Mouse (Mus musculus) stomach, embryonic 15.5 days (tissue): ENCODE measurements around the gene Ppp3ca. TPM values are rescaled to one million over a fixed set of nuclear protein-coding genes. Genes with fewer than 3 reads are reported as not detected.

ENCODE experiments used
- ATAC-seq: fragments of 200-750 bp; cut with Nextera tagmentation; 2 replicates; pipeline ENCODE4 v1.8.0; 2017; ENCODE audit warnings: low read depth, moderate number of reproducible peaks, moderate TSS enrichment; ENCODE audit not compliant: insufficient read depth, low FRiP score
- H3K27ac ChIP-seq: fragments of 300-500 bp; sonication (generic); 2 replicates; pipeline ENCODE4 v1.5.1; 2015; ENCODE audit warnings: mild to moderate bottlenecking, inconsistent platforms
- H3K27me3 ChIP-seq: fragments of 300-500 bp; sonication (generic); replicated peaks from 2 replicates; pipeline ENCODE4 v1.6.1; 2015; ENCODE audit warnings: inconsistent platforms
- H3K36me3 ChIP-seq: fragments of 300-500 bp; sonication (generic); 2 replicates; pipeline ENCODE4 v1.6.1; 2015; ENCODE audit warnings: inconsistent platforms
- H3K4me1 ChIP-seq: fragments of 300-500 bp; sonication (generic); 2 replicates; pipeline ENCODE4 v1.6.1; 2015; ENCODE audit warnings: inconsistent platforms
- H3K4me2 ChIP-seq: fragments of 300-500 bp; sonication (generic); 2 replicates; pipeline ENCODE4 v1.6.1; 2015; ENCODE audit warnings: mild to moderate bottlenecking, inconsistent platforms
- H3K4me3 ChIP-seq: fragments of 300-500 bp; sonication (generic); replicated peaks from 2 replicates; pipeline ENCODE4 v1.5.1; 2015; ENCODE audit warnings: inconsistent platforms
- H3K9ac ChIP-seq: fragments of 300-500 bp; sonication (generic); 2 replicates; pipeline ENCODE4 v1.6.1; 2015; ENCODE audit warnings: inconsistent platforms
- H3K9me3 ChIP-seq: fragments of 300-500 bp; sonication (generic); 2 replicates; pipeline ENCODE4 v1.6.1; 2016; ENCODE audit warnings: inconsistent platforms
- WGBS: fragments of 180-500 bp; shearing (Covaris S2); methylation state at CpG from one replicate; pipeline ENCODE4 v1.1.7; 2015; 5-methylcytosine and 5-hydroxymethylcytosine counted together
- polyA plus RNA-seq: library from polyadenylated mRNA; unstranded; fragments of >200 nt; fragmentation: Nextera tagmentation; extraction: Ambion mirVana; gene quantifications from 2 replicates; pipeline ENCODE4 v1.2.1, GENCODE M21; 2015

The Ppp3ca gene
- polyA plus RNA-seq, 1 experiment from 2014 or later, result 54.9 TPM

GRCm38 (mm10) chr3:136776525-136776924, 106.6 kb downstream of the Ppp3ca start:
- Histone ChIP-seq H3K27ac (no peak overlapping the region), H3K36me3 (no peaks in the 10 kb centered on the region), H3K4me3 (no peak overlapping the region), H3K4me2 (no peak overlapping the region), H3K4me1 (peaks cover 3% of the 10 kb centered on the region; the same call in 1 of the 2 replicates), H3K9ac (no peak overlapping the region), H3K27me3 (no peaks in the 10 kb centered on the region), H3K9me3 (no peaks in the 10 kb centered on the region)
- WGBS, result 83% methylated on average over 4 of the region's 4 CpGs
- no peak for ATAC-seq

GRCm38 (mm10) chr3:136777380-136777779, 107.5 kb downstream of the Ppp3ca start:
- Histone ChIP-seq H3K36me3 (no peaks in the 10 kb centered on the region), H3K27ac (no peak overlapping the region), H3K4me1 (peaks cover 3% of the 10 kb centered on the region; the same call in 1 of the 2 replicates), H3K27me3 (no peaks in the 10 kb centered on the region), H3K9me3 (no peaks in the 10 kb centered on the region), H3K4me3 (no peak overlapping the region), H3K9ac (no peak overlapping the region), H3K4me2 (no peak overlapping the region)
- no peak for ATAC-seq
- WGBS, result 81% methylated on average over 7 of the region's 7 CpGs

GRCm38 (mm10) chr3:136777787-136778216, 107.9 kb downstream of the Ppp3ca start:
- peaks cover 3% of the 10 kb centered on the region; the same call in 1 of the 2 replicates for H3K4me1 ChIP-seq
- no peaks in the 10 kb centered on the region for H3K9me3 ChIP-seq
- H3K4me2 ChIP-seq, result no peak overlapping the region
- H3K27ac ChIP-seq, result no peak overlapping the region
- H3K27me3 ChIP-seq, result no peaks in the 10 kb centered on the region
- no peak overlapping the region for H3K4me3 ChIP-seq
- no peak for ATAC-seq
- WGBS, result 83% methylated on average over 9 of the region's 9 CpGs
- H3K9ac ChIP-seq, result no peak overlapping the region
- no peaks in the 10 kb centered on the region for H3K36me3 ChIP-seq

GRCm38 (mm10) chr3:136780321-136780720, 110.4 kb downstream of the Ppp3ca start:
- Histone ChIP-seq H3K4me3 (no peak overlapping the region), H3K9me3 (no peaks in the 10 kb centered on the region), H3K36me3 (no peaks in the 10 kb centered on the region), H3K9ac (no peak overlapping the region), H3K27me3 (no peaks in the 10 kb centered on the region), H3K27ac (no peak overlapping the region), H3K4me2 (no peak overlapping the region), H3K4me1 (no peaks in the 10 kb centered on the region; the same call in 1 of the 2 replicates)
- ATAC-seq, result no peak
- 95% methylated on average over 3 of the region's 3 CpGs for WGBS

GRCm38 (mm10) chr3:136782058-136782457, 112.1 kb downstream of the Ppp3ca start:
- H3K36me3 ChIP-seq, result no peaks in the 10 kb centered on the region
- H3K27me3 ChIP-seq, result no peaks in the 10 kb centered on the region
- no peaks in the 10 kb centered on the region for H3K4me1 ChIP-seq
- no peak overlapping the region for H3K27ac ChIP-seq
- H3K9me3 ChIP-seq, result no peaks in the 10 kb centered on the region
- no peak overlapping the region for H3K4me2 ChIP-seq
- no peak for ATAC-seq
- no peak overlapping the region for H3K4me3 ChIP-seq
- no peak overlapping the region for H3K9ac ChIP-seq

GRCm38 (mm10) chr3:136785686-136786085, 115.8 kb downstream of the Ppp3ca start:
- no peak for ATAC-seq
- WGBS, result 85% methylated on average over 6 of the region's 6 CpGs

GRCm38 (mm10) chr3:136790261-136790871, 120.4 kb downstream of the Ppp3ca start:
- Histone ChIP-seq H3K27ac (no peak overlapping the region; the same call in 1 of the 2 replicates), H3K27me3 (no peaks in the 10 kb centered on the region)
- WGBS, result 43% methylated on average over 4 of the region's 4 CpGs

More at GRCm38 (mm10) chr3:136785686-136786085, 115.8 kb downstream of the Ppp3ca start:
- Histone ChIP-seq H3K27ac (no peak overlapping the region), H3K4me2 (no peak overlapping the region), H3K4me3 (no peak overlapping the region), H3K9ac (no peak overlapping the region), H3K4me1 (no peaks in the 10 kb centered on the region), H3K9me3 (no peaks in the 10 kb centered on the region), H3K27me3 (no peaks in the 10 kb centered on the region), H3K36me3 (no peaks in the 10 kb centered on the region)

GRCm38 (mm10) chr3:136791404-136791803, 121.5 kb downstream of the Ppp3ca start:
- Histone ChIP-seq H3K9me3 (no peaks in the 10 kb centered on the region), H3K27ac (no peak overlapping the region), H3K4me2 (no peak overlapping the region), H3K36me3 (no peaks in the 10 kb centered on the region), H3K4me3 (no peak overlapping the region), H3K9ac (no peak overlapping the region), H3K4me1 (no peaks in the 10 kb centered on the region), H3K27me3 (no peaks in the 10 kb centered on the region)
- ATAC-seq, result no peak
- 75% methylated on average over 5 of the region's 5 CpGs for WGBS

More at GRCm38 (mm10) chr3:136790261-136790871, 120.4 kb downstream of the Ppp3ca start:
- no peaks in the 10 kb centered on the region for H3K36me3 ChIP-seq
- H3K9ac ChIP-seq, result no peak overlapping the region
- H3K4me3 ChIP-seq, result no peak overlapping the region
- no peak overlapping the region for H3K4me2 ChIP-seq
- ATAC-seq, result no peak
- H3K9me3 ChIP-seq, result no peaks in the 10 kb centered on the region
- H3K4me1 ChIP-seq, result no peaks in the 10 kb centered on the region

- WGBS, result 95% methylated on average over 2 of the region's 2 CpGs
These were observed 122.0 kb downstream of the Ppp3ca start for GRCm38 (mm10) chr3:136791946-136792345.

GRCm38 (mm10) chr3:136793411-136793810, 123.5 kb downstream of the Ppp3ca start:
- Histone ChIP-seq H3K27ac (no peak overlapping the region), H3K9ac (no peak overlapping the region), H3K9me3 (no peaks in the 10 kb centered on the region), H3K4me2 (no peak overlapping the region), H3K36me3 (0 out of 2 replicates have a peak, but pooled peaks cover 3% of the 10 kb centered on the region), H3K4me1 (no peaks in the 10 kb centered on the region), H3K4me3 (no peak overlapping the region), H3K27me3 (no peaks in the 10 kb centered on the region)
- WGBS, result 86% methylated on average over 2 of the region's 2 CpGs
- ATAC-seq, result no peak

More at GRCm38 (mm10) chr3:136791946-136792345, 122.0 kb downstream of the Ppp3ca start:
- Histone ChIP-seq H3K4me3 (no peak overlapping the region), H3K9ac (no peak overlapping the region), H3K36me3 (no peaks in the 10 kb centered on the region), H3K4me1 (no peaks in the 10 kb centered on the region), H3K4me2 (no peak overlapping the region), H3K27me3 (no peaks in the 10 kb centered on the region), H3K9me3 (no peaks in the 10 kb centered on the region), H3K27ac (no peak overlapping the region)
- no peak for ATAC-seq

- 67% methylated on average over 7 of the region's 7 CpGs for WGBS
- ATAC-seq, result no peak
- H3K4me2 ChIP-seq, result no peak overlapping the region
- H3K27me3 ChIP-seq, result no peaks in the 10 kb centered on the region
- no peaks in the 10 kb centered on the region for H3K9me3 ChIP-seq
- no peaks in the 10 kb centered on the region for H3K4me1 ChIP-seq
- no peak overlapping the region for H3K27ac ChIP-seq
- H3K9ac ChIP-seq, result no peak overlapping the region
- no peak overlapping the region for H3K4me3 ChIP-seq
- H3K36me3 ChIP-seq, result 0 out of 2 replicates have a peak, but pooled peaks cover 3% of the 10 kb centered on the region
These were observed 124.7 kb downstream of the Ppp3ca start for GRCm38 (mm10) chr3:136794426-136795217.

- no peaks in the 10 kb centered on the region for H3K9me3 ChIP-seq
- 0 out of 2 replicates have a peak, but pooled peaks cover 3% of the 10 kb centered on the region for H3K36me3 ChIP-seq
- no peak overlapping the region for H3K4me2 ChIP-seq
- WGBS, result 83% methylated on average over 3 of the region's 3 CpGs
- H3K4me1 ChIP-seq, result no peaks in the 10 kb centered on the region
- H3K4me3 ChIP-seq, result no peak overlapping the region
- H3K27ac ChIP-seq, result no peak overlapping the region
- H3K27me3 ChIP-seq, result no peaks in the 10 kb centered on the region
- no peak for ATAC-seq
- H3K9ac ChIP-seq, result no peak overlapping the region
These were observed 129.0 kb downstream of the Ppp3ca start for GRCm38 (mm10) chr3:136798896-136799295.
